Mouse (Mus musculus) adrenal gland, postnatal 10 days (tissue): Measurements from ENCODE around the gene Wwox. TPM values are rescaled to one million over a fixed set of nuclear protein-coding genes. Genes with fewer than 3 reads are reported as not detected.

Experiments
- DNase-seq: peaks from one replicate; pipeline ENCODE4 v3.0.0; 2021; ENCODE audit warnings: mixed read lengths
- total RNA-seq, 2 experiments: library from RNA; stranded (reverse); gene quantifications; 2 replicates each; pipeline ENCODE4 v1.2.3; 2021

Wwox gene
- total RNA-seq, 2 experiments from 2014 or later, result 20.8 to 28.4 TPM

GRCm38 (mm10) chr8:115025390-115026098 is 586.1 kb downstream of the Wwox start:
- DNase-seq, result no peak

- no peak for DNase-seq
Observed at GRCm38 (mm10) chr8:115026201-115026600, 586.7 kb downstream of the Wwox start.

- no peak for DNase-seq
Observed at GRCm38 (mm10) chr8:115033194-115033593, 593.7 kb downstream of the Wwox start.

- DNase-seq, result no peak
Observed at GRCm38 (mm10) chr8:115036016-115036415, 596.6 kb downstream of the Wwox start.

GRCm38 (mm10) chr8:115038426-115038825 is 599.0 kb downstream of the Wwox start:
- no peak for DNase-seq

GRCm38 (mm10) chr8:115045746-115046145 is 606.3 kb downstream of the Wwox start:
- DNase-seq, result no peak

- peak; percentile 33 for DNase-seq
Observed at GRCm38 (mm10) chr8:115046496-115046895, 607.0 kb downstream of the Wwox start.

- DNase-seq, result no peak
Observed at GRCm38 (mm10) chr8:115058193-115058835, 618.9 kb downstream of the Wwox start.

- DNase-seq, result no peak
Observed at GRCm38 (mm10) chr8:115063623-115064022, 624.2 kb downstream of the Wwox start.

- DNase-seq, result no peak
Observed at GRCm38 (mm10) chr8:115064691-115065090, 625.2 kb downstream of the Wwox start.

GRCm38 (mm10) chr8:115065386-115065785 is 625.9 kb downstream of the Wwox start:
- no peak for DNase-seq

GRCm38 (mm10) chr8:115066550-115067058 is 627.1 kb downstream of the Wwox start:
- no peak for DNase-seq

- DNase-seq, result no peak
Observed at GRCm38 (mm10) chr8:115068723-115069122, 629.3 kb downstream of the Wwox start.

- no peak for DNase-seq
Observed at GRCm38 (mm10) chr8:115070225-115070624, 630.8 kb downstream of the Wwox start.

- no peak for DNase-seq
Observed at GRCm38 (mm10) chr8:115071231-115071630, 631.8 kb downstream of the Wwox start.

- no peak for DNase-seq
Observed at GRCm38 (mm10) chr8:115078296-115078695, 638.8 kb downstream of the Wwox start.

- DNase-seq, result peak; percentile 53
Observed at GRCm38 (mm10) chr8:115081302-115082207, 642.1 kb downstream of the Wwox start.

- DNase-seq, result no peak
Observed at GRCm38 (mm10) chr8:115088162-115088561, 648.7 kb downstream of the Wwox start.

- no peak for DNase-seq
Observed at GRCm38 (mm10) chr8:115089744-115090143, 650.3 kb downstream of the Wwox start.

GRCm38 (mm10) chr8:115090202-115090601 is 650.7 kb downstream of the Wwox start:
- DNase-seq, result no peak

- DNase-seq, result peak; percentile 51
Observed at GRCm38 (mm10) chr8:115095548-115095947, 656.1 kb downstream of the Wwox start.

- DNase-seq, result peak; percentile 15
Observed at GRCm38 (mm10) chr8:115097988-115098562, 658.6 kb downstream of the Wwox start.
